Mouse (Mus musculus) heart, embryonic 16.5 days (tissue): ENCODE measurements around the gene Rho. TPM values are rescaled to one million over a fixed set of nuclear protein-coding genes. Genes with fewer than 3 reads are reported as not detected.

ENCODE experiments used
- ATAC-seq: fragments of 200-750 bp; cut with Nextera tagmentation; replicated peaks from 2 replicates; pipeline ENCODE4 v1.8.0; 2017; ENCODE audit warnings: moderate number of reproducible peaks; ENCODE audit not compliant: insufficient read depth, low FRiP score; ENCODE audit errors: extremely low read depth
- H3K27ac ChIP-seq: fragments of 300-500 bp; sonication (generic); 2 replicates; pipeline ENCODE4 v1.5.1; 2014; ENCODE audit warnings: mild to moderate bottlenecking, low read length, control low read depth, moderate library complexity
- H3K27me3 ChIP-seq: fragments of 300-500 bp; sonication (generic); 2 replicates; pipeline ENCODE4 v1.6.1; 2014; ENCODE audit warnings: low read length, mixed read lengths; ENCODE audit not compliant: control insufficient read depth, insufficient read depth
- H3K36me3 ChIP-seq: fragments of 300-500 bp; sonication (generic); 2 replicates; pipeline ENCODE4 v1.6.1; 2014; ENCODE audit not compliant: control insufficient read depth, insufficient read depth
- H3K4me1 ChIP-seq: fragments of 300-500 bp; sonication (generic); 2 replicates; pipeline ENCODE4 v1.6.1; 2014; ENCODE audit warnings: low read length, mixed read lengths; ENCODE audit not compliant: control insufficient read depth, insufficient read depth
- H3K4me2 ChIP-seq: fragments of 300-500 bp; sonication (generic); 2 replicates; pipeline ENCODE4 v1.6.1; 2014; ENCODE audit warnings: low read depth, mild to moderate bottlenecking, control low read depth, low read length
- H3K4me3 ChIP-seq: fragments of 300-500 bp; sonication (generic); 2 replicates; pipeline ENCODE4 v1.5.1; 2014; ENCODE audit warnings: mild to moderate bottlenecking, control low read depth, low read length
- H3K9ac ChIP-seq: fragments of 300-500 bp; sonication (generic); 2 replicates; pipeline ENCODE4 v1.6.1; 2014; ENCODE audit warnings: low read length, control low read depth
- H3K9me3 ChIP-seq: fragments of 300-500 bp; sonication (generic); replicated peaks from 2 replicates; pipeline ENCODE4 v1.6.1; 2016; ENCODE audit warnings: low read length; ENCODE audit not compliant: control insufficient read depth
- WGBS: fragments of 180-500 bp; shearing (Covaris S2); extraction: QIAGEN DNeasy Blood & Tissue Kit; methylation state at CpG from one replicate; pipeline ENCODE4 v1.1.7; 2014; 5-methylcytosine and 5-hydroxymethylcytosine counted together
- polyA plus RNA-seq: library from polyadenylated mRNA; unstranded; fragments of >200 nt; fragmentation: Nextera tagmentation; extraction: Ambion mirVana; gene quantifications from 2 replicates; pipeline ENCODE4 v1.2.1, GENCODE M21; 2015

Rho gene
- polyA plus RNA-seq, 1 experiment from 2014 or later, result not detected

DNA sequence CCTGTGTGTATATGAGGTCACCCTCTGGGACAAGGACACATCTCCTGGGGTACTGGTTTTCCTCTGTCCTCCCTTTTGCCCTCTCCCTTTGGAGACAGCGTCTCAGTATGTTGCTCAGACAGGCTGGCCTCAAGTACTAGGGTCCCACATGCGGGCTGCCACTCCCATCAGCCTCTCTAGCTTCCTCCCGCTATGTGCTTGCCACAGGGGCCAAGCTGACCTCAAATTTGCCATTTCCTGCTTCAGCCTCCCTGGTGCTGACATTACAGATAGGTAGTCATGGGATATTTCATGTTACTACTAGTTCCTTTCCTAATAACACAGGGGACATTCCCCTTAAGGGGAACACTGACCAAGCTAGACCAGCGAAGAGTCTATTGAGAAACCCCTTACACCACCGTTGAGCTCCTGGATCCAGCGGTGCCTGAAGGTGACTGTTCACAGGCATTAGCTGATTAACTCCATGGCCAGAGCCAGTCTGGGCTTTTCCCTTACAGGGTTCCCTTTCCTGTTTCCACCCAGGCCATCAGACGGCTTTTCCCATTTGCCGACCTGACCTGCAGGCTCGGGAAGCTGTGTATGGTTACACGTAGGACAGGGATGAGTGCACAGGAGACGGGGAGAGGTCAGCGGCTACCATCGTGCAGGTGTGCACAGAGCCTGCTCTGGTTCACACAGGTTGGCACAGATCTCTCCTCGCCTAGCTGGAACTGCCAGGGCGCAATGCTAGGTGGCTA is 41.8 kb downstream of the Rho start:
- Histone ChIP-seq H3K9me3 (no peaks in the 10 kb centered on the region), H3K4me2 (no peak overlapping the region), H3K36me3 (no peaks in the 10 kb centered on the region), H3K4me3 (no peak overlapping the region), H3K27me3 (no peaks in the 10 kb centered on the region), H3K4me1 (peaks cover 27% of the 10 kb centered on the region), H3K9ac (no peak overlapping the region), H3K27ac (no peak overlapping the region; the same call in 1 of the 2 replicates)
- 83% methylated on average over 15 of the region's 15 CpGs for WGBS
- ATAC-seq, result no peak

DNA sequence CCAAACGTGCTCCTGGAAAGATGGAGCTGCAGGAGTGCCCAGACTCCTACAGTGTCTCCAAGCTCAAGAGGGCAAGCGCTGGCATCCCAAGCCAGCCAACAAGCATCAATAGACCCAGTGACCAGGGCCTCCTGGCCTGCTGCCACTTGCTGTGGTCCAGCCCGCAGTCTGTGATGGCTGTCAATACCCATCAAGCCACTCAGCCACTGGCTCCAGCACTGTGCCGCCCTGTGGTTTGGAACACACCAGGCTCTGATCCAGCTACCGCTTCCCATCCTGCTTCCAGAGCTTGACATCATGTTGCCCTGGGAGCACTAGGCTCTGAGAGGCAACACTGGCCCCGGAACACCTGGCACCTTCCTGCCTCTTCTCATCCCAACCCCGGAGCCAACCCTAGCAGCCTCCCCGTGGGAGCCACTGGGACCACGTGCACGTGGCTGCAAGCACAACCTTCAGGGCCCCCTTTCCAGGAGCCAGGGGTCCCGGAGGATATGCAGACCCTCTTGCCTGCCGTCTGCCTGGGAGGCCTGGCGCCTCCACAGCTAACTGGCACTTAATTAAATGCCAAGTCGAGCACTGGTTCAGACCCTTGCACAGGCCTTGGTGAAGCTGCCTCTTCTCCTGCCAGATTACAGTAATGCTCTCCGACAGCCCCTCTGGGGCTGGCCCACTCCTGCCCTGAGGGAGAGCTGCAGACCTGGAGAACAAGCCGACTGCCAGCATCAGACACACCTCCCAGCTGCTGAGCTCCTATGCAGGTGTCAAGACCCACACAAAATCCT is 42.5 kb downstream of the Rho start:
- Histone ChIP-seq H3K9me3 (no peaks in the 10 kb centered on the region), H3K4me1 (peaks cover 25% of the 10 kb centered on the region), H3K9ac (no peak overlapping the region), H3K27me3 (no peaks in the 10 kb centered on the region), H3K27ac (no peak overlapping the region), H3K4me3 (no peak overlapping the region), H3K36me3 (no peaks in the 10 kb centered on the region), H3K4me2 (no peak overlapping the region)
- WGBS, result 68% methylated on average over 16 of the region's 16 CpGs
- no peak for ATAC-seq

DNA sequence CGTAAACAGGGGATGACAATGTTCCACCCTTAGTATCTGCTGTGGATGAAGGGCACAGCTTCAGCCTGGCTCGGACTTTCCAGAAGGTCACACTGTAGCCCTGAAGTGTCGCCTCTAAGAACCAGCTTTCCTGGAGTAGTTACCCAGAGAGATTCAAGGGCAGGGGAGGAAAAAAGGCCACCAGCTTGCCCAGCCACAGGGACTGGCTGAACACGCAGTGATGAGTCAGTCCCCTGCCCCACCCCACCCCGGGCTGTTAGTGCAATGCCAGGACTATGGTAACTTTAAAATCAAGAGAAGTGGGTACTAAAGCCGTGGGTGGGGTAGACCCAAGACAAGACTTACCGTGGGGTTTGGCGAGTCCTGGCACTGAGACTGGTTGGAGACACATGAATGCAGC is 44.1 kb downstream of the Rho start:
- Histone ChIP-seq H3K4me1 (peaks cover 22% of the 10 kb centered on the region), H3K4me3 (no peak overlapping the region), H3K27ac (no peak overlapping the region), H3K27me3 (no peaks in the 10 kb centered on the region), H3K4me2 (no peak overlapping the region), H3K9me3 (no peaks in the 10 kb centered on the region), H3K36me3 (no peaks in the 10 kb centered on the region), H3K9ac (no peak overlapping the region)
- 82% methylated on average over 8 of the region's 8 CpGs for WGBS
- no peak for ATAC-seq

- Histone ChIP-seq H3K4me2 (no peak overlapping the region), H3K4me1 (peaks cover 3% of the 10 kb centered on the region; the same call in 1 of the 2 replicates), H3K36me3 (no peaks in the 10 kb centered on the region), H3K27me3 (no peaks in the 10 kb centered on the region), H3K9me3 (no peaks in the 10 kb centered on the region), H3K27ac (no peak overlapping the region), H3K4me3 (no peak overlapping the region), H3K9ac (no peak overlapping the region)
- no peak for ATAC-seq
- 75% methylated on average over 15 of the region's 15 CpGs for WGBS
These were observed 46.3 kb downstream of the Rho start for GRCm38 (mm10) chr6:115977810-115978209.

DNA sequence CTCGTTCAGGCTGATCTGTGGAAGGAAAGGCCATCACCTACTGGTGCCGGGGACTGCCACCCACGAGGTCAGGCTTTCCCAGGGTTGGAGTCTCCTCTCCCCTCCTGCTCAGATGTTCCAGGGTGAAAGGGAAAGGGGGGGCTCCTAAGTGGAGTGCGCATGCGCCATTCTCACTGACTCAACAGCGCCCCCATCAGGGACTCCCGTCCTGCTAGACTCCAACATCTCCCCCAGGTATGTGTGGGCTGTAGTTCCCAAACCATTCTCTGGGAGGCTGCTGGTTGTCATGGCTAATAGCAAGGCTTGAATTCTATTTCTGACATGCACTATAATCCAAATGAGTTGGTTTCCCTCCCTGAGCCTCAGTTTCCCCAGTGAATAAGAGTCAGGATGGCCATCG is 47.0 kb downstream of the Rho start:
- no peak for ATAC-seq
- no peaks in the 10 kb centered on the region for H3K36me3 ChIP-seq
- no peaks in the 10 kb centered on the region for H3K9me3 ChIP-seq
- H3K27me3 ChIP-seq, result no peaks in the 10 kb centered on the region
- no peak overlapping the region for H3K4me3 ChIP-seq
- H3K4me1 ChIP-seq, result peaks cover 6% of the 10 kb centered on the region
- no peak overlapping the region for H3K4me2 ChIP-seq
- no peak overlapping the region for H3K27ac ChIP-seq
- 73% methylated on average over 8 of the region's 8 CpGs for WGBS
- H3K9ac ChIP-seq, result no peak overlapping the region

DNA sequence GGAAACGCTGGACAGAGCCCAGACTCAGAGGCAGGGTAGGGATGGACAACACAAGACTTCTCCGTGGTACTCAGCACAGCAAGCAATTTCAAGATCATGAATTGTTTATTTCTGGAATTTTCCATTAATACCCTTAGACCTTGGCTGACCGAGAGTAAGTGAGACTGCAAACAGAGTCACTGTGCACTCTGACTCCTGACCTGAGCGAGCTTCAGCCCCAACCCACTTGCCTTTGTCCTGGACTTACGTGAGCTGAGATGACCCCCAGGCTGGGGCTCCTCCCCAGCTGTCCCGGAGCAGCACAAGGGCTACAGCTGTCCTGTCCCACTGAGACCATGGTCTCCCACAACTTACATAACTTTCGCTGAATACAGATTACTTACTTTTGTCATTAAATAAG is 51.3 kb downstream of the Rho start:
- no peak overlapping the region for H3K27ac ChIP-seq
- no peaks in the 10 kb centered on the region for H3K36me3 ChIP-seq
- H3K4me3 ChIP-seq, result no peak overlapping the region
- no peaks in the 10 kb centered on the region for H3K27me3 ChIP-seq
- 59% methylated on average over 7 of the region's 7 CpGs for WGBS
- H3K4me1 ChIP-seq, result peaks cover 29% of the 10 kb centered on the region
- ATAC-seq, result no peak
- H3K9ac ChIP-seq, result no peak overlapping the region
- no peaks in the 10 kb centered on the region for H3K9me3 ChIP-seq
- H3K4me2 ChIP-seq, result peak overlapping the region; percentile 12; the same call in 1 of the 2 replicates

GRCm38 (mm10) chr6:115983306-115984038 is 51.9 kb downstream of the Rho start:
- Histone ChIP-seq H3K4me1 (peaks cover 29% of the 10 kb centered on the region), H3K27me3 (no peaks in the 10 kb centered on the region), H3K9me3 (no peaks in the 10 kb centered on the region), H3K4me2 (peak overlapping the region; percentile 12), H3K4me3 (no peak overlapping the region), H3K27ac (peak overlapping the region; percentile 40; the same call in 1 of the 2 replicates), H3K36me3 (no peaks in the 10 kb centered on the region), H3K9ac (peak overlapping the region; percentile 15)
- 59% methylated on average over 12 of the region's 12 CpGs for WGBS
- no peak for ATAC-seq

DNA sequence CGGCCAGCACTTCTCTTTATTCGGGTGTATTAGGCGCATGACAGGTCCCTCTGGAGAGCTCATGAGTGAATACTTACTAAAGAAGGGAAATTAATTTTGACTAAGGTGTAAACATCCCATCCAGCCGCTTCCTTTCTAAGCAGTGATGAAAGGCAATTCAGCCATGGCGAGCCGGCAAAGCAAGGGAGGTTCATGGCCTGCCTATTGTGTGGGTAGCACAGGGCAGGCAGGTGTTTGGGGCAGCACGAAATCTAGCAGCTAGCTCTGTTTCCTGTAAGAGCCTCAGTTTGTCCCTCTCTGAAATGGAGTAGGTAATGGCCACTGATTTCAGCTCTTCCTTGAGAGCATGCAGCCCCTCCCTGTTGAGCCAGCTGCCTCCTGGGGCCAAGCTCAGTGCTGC is 53.0 kb downstream of the Rho start:
- H3K36me3 ChIP-seq, result no peaks in the 10 kb centered on the region
- no peaks in the 10 kb centered on the region for H3K9me3 ChIP-seq
- no peak overlapping the region for H3K4me3 ChIP-seq
- 74% methylated on average over 7 of the region's 7 CpGs for WGBS
- peaks cover 29% of the 10 kb centered on the region for H3K4me1 ChIP-seq
- 0 out of 2 replicates have a peak overlapping the region, but pooled peaks have one; percentile 30 for H3K9ac ChIP-seq
- no peak overlapping the region for H3K27ac ChIP-seq
- H3K4me2 ChIP-seq, result peak overlapping the region; percentile 68; the same call in 1 of the 2 replicates
- no peaks in the 10 kb centered on the region for H3K27me3 ChIP-seq
- no peak for ATAC-seq
